Mouse (Mus musculus): ENCODE data around the gene Grm4. TPM values are rescaled to one million over a fixed set of nuclear protein-coding genes. Genes with fewer than 3 reads are reported as not detected.

The Grm4 gene
- polyA plus RNA-seq, 1 experiment from 2014 or later = 0.22 TPM

DNA sequence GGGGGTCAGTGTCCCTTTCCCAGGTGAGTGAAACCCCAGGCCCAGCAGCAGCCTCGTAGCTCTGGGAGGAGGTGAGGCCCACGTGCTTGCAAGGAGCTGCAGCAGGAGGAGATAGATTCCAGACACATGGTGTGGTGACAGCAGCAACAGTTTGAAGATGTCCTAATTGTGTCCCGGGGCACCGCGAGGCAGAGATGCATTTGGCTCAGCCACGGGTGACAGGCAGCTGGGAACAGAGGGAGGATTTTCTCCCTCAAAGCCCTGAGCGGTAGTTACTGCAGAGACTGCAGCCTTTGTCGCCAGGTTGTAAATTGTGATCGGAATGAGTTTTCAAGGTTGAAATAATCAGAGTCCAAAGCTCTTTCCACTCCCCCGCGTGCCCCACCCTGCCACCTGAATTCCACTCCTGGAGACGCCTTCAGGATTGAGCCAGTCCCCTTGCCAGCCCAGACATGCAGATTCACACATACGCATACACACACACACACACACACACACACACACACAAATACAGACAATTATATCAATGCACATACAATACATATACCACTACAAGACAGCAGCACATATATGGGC lies 78.6 kb downstream of the Grm4 start:
- ATAC-seq (replicated peaks; ENCODE audit: low FRiP score, low TSS enrichment, low read depth) (no peak), DNase-seq (ENCODE audit: low spot score) (no peak)
- Histone ChIP-seq H3K9ac (ENCODE audit: low read length) (no peak overlapping the region), H3K36me3 (ENCODE audit: control insufficient read depth, insufficient read depth, low read length) (no peaks in the 10 kb centered on the region), H3K4me1 (replicated peaks; ENCODE audit: control insufficient read depth, insufficient read depth, low read length) (peaks cover 2% of the 10 kb centered on the region; the same call in 1 of the 2 replicates), H3K27me3 (replicated peaks; ENCODE audit: control insufficient read depth, insufficient read depth, low read length) (no peaks in the 10 kb centered on the region), H3K27ac (ENCODE audit: low read depth) (peak overlapping the region; percentile 52), H3K4me2 (ENCODE audit: low read length) (no peak overlapping the region), H3K4me3 (ENCODE audit: low read depth, low read length) (no peak overlapping the region), H3K9me3 (ENCODE audit: control insufficient read depth, low read length) (no peaks in the 10 kb centered on the region)
- 27% methylated on average over 13 of the region's 13 CpGs for WGBS

DNA sequence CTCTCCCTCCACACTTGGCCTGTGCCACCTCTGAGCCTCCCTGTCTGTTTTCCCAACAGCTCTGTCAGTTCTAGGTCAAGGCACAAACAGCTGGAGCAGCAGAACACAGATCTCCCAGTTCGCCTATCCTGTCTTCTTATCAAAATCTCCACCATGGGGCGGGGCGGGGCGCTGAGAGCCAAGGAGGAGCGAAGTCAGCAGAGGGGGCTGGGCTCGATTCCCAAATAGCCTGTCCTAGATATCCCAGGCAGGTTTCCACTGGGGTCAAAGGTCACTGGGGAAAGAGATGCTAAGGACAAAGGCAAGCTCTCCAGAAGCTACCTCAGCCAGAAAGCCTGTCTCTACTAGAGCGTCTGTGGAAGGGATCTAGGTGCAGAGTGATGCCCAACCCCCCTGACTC lies 79.4 kb downstream of the Grm4 start:
- no peak overlapping the region for H3K9ac ChIP-seq (ENCODE audit: low read length)
- H3K27ac ChIP-seq (ENCODE audit: low read depth) = 0 out of 2 replicates have a peak overlapping the region, but pooled peaks have one; percentile 52
- no peaks in the 10 kb centered on the region for H3K36me3 ChIP-seq (ENCODE audit: control insufficient read depth, insufficient read depth, low read length)
- DNase-seq (ENCODE audit: low spot score) (no peak), ATAC-seq (replicated peaks; ENCODE audit: low FRiP score, low TSS enrichment, low read depth) (peak; percentile 40; the same call in 1 of the 2 replicates)
- H3K4me3 ChIP-seq (ENCODE audit: low read depth, low read length) = no peak overlapping the region
- H3K4me2 ChIP-seq (ENCODE audit: low read length) = no peak overlapping the region
- no peaks in the 10 kb centered on the region for H3K9me3 ChIP-seq (ENCODE audit: control insufficient read depth, low read length)
- H3K27me3 ChIP-seq (replicated peaks; ENCODE audit: control insufficient read depth, insufficient read depth, low read length) = no peaks in the 10 kb centered on the region
- peaks cover 2% of the 10 kb centered on the region; the same call in 1 of the 2 replicates for H3K4me1 ChIP-seq (replicated peaks; ENCODE audit: control insufficient read depth, insufficient read depth, low read length)
- 61% methylated on average over 7 of the region's 7 CpGs for WGBS

DNA sequence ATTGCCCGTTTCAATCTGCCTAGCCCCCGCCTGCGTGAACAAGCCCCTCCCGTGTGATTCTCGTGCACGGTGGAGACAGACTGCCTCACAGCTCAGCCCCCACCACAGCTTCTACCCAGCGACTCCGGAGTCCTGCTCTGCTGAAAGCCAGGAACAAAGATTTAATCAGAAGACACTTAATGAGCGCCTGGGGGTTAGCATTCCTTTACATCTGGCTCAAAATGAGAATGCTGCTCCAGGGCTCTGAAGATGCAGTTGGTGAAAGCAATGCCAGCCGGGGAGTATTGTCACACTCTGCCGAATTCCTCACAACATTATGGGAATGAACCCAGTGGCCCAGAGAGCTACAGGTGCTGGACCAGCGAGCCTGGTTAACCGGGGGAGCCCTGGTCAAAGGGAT lies 85.4 kb downstream of the Grm4 start:
- WGBS = 55% methylated on average over 13 of the region's 13 CpGs
- no peak for DNase-seq (ENCODE audit: low spot score)
- no peak overlapping the region for H3K27ac ChIP-seq (ENCODE audit: low read depth)

DNA sequence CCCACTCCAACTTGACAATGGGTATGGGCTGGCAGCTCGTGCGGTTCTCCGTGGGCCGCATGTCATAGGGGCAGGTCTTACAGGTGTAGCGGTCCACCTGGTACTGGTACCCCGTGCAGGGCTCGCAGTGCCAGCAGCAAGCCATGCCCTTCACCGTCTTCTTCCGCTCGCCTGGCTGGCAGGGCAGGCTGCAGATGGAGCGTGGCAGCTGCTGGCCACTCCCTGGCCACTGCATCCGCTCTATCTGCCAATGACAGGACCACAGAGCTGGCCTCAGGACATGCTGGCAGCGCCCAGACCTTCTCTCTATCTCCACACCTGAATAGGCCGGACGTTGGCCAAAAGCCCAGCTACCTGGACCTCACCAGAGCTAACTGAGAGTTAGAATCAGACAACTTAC lies 86.0 kb downstream of the Grm4 start:
- Histone ChIP-seq H3K4me3 (ENCODE audit: low read depth, low read length) (no peak overlapping the region), H3K27ac (ENCODE audit: low read depth) (no peak overlapping the region), H3K27me3 (replicated peaks; ENCODE audit: control insufficient read depth, insufficient read depth, low read length) (no peaks in the 10 kb centered on the region), H3K4me2 (ENCODE audit: low read length) (no peak overlapping the region), H3K9ac (ENCODE audit: low read length) (no peak overlapping the region), H3K36me3 (ENCODE audit: control insufficient read depth, insufficient read depth, low read length) (no peaks in the 10 kb centered on the region), H3K4me1 (replicated peaks; ENCODE audit: control insufficient read depth, insufficient read depth, low read length) (no peaks in the 10 kb centered on the region), H3K9me3 (ENCODE audit: control insufficient read depth, low read length) (no peaks in the 10 kb centered on the region)
- ATAC-seq (replicated peaks; ENCODE audit: low FRiP score, low TSS enrichment, low read depth) = no peak
- 95% methylated on average over 15 of the region's 15 CpGs for WGBS
- no peak for DNase-seq (ENCODE audit: low spot score)

More for the DNA sequence above, 85.4 kb downstream of the Grm4 start:
- H3K9me3 ChIP-seq (ENCODE audit: control insufficient read depth, low read length) = no peaks in the 10 kb centered on the region
- H3K4me1 ChIP-seq (replicated peaks; ENCODE audit: control insufficient read depth, insufficient read depth, low read length) = no peaks in the 10 kb centered on the region
- H3K4me3 ChIP-seq (ENCODE audit: low read depth, low read length) = no peak overlapping the region
- ATAC-seq (replicated peaks; ENCODE audit: low FRiP score, low TSS enrichment, low read depth) = no peak
- H3K36me3 ChIP-seq (ENCODE audit: control insufficient read depth, insufficient read depth, low read length) = no peaks in the 10 kb centered on the region
- no peak overlapping the region for H3K9ac ChIP-seq (ENCODE audit: low read length)
- no peaks in the 10 kb centered on the region for H3K27me3 ChIP-seq (replicated peaks; ENCODE audit: control insufficient read depth, insufficient read depth, low read length)
- H3K4me2 ChIP-seq (ENCODE audit: low read length) = no peak overlapping the region

DNA sequence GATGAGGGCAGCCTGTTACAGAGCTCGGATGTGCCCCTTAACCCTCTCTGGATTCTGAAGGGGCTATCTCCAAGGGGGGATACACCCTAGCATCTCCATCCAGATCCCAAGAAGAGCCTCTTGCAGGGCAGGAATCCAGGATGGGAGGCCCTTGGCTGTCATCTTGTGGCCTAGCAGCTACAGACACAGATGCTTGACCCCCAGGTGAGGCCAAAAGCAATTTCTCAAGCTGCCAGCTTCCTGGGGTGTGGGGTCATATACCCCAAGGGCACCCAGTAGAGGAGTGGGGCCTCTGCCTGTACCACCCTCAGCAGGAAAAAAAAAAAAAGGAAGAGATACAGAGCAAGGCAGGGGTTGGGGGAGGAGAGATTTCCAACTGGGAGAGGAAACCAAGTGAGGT lies 87.1 kb downstream of the Grm4 start:
- no peaks in the 10 kb centered on the region for H3K36me3 ChIP-seq (ENCODE audit: control insufficient read depth, insufficient read depth, low read length)
- H3K27me3 ChIP-seq (replicated peaks; ENCODE audit: control insufficient read depth, insufficient read depth, low read length) = no peaks in the 10 kb centered on the region
- DNase-seq (ENCODE audit: low spot score) (no peak), ATAC-seq (replicated peaks; ENCODE audit: low FRiP score, low TSS enrichment, low read depth) (no peak)
- H3K27ac ChIP-seq (ENCODE audit: low read depth) = no peak overlapping the region
- H3K4me2 ChIP-seq (ENCODE audit: low read length) = no peak overlapping the region
- 90% methylated on average over 1 of the region's 1 CpGs for WGBS
- no peak overlapping the region for H3K4me3 ChIP-seq (ENCODE audit: low read depth, low read length)
- peaks cover under 1% of the 10 kb centered on the region; the same call in 1 of the 2 replicates for H3K9me3 ChIP-seq (ENCODE audit: control insufficient read depth, low read length)
- no peaks in the 10 kb centered on the region for H3K4me1 ChIP-seq (replicated peaks; ENCODE audit: control insufficient read depth, insufficient read depth, low read length)
- no peak overlapping the region for H3K9ac ChIP-seq (ENCODE audit: low read length)

DNA sequence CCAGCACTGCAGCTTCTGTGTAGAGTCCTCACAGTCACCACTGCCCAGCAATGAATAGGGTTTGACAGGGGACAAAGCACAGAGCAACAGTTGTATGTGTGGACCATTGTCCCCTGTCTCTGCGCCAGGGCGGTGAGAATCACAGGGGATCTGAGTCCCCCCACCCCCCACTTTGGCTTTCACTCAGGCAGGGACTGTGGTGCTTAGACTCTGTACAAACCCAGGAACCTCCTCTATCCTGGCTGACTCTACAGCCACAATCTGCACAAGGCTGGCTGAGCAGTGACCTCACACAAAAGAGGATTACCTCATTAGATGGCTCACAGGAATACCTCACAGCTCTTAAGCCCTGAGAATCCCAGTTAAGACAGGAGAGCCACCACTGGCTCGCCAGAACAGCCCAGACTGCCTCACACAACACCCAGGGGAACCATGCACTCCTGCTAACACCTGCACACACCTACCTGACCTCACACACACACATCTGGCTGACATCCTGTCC lies 88.0 kb downstream of the Grm4 start:
- 64% methylated on average over 3 of the region's 3 CpGs for WGBS
- H3K27me3 ChIP-seq (replicated peaks; ENCODE audit: control insufficient read depth, insufficient read depth, low read length) = no peaks in the 10 kb centered on the region
- no peak overlapping the region for H3K4me3 ChIP-seq (ENCODE audit: low read depth, low read length)
- H3K9ac ChIP-seq (ENCODE audit: low read length) = no peak overlapping the region
- no peaks in the 10 kb centered on the region for H3K36me3 ChIP-seq (ENCODE audit: control insufficient read depth, insufficient read depth, low read length)
- H3K4me1 ChIP-seq (replicated peaks; ENCODE audit: control insufficient read depth, insufficient read depth, low read length) = no peaks in the 10 kb centered on the region
- DNase-seq (ENCODE audit: low spot score) (no peak), ATAC-seq (replicated peaks; ENCODE audit: low FRiP score, low TSS enrichment, low read depth) (no peak)
- H3K27ac ChIP-seq (ENCODE audit: low read depth) = no peak overlapping the region
- no peak overlapping the region for H3K4me2 ChIP-seq (ENCODE audit: low read length)
- peaks cover 9% of the 10 kb centered on the region for H3K9me3 ChIP-seq (ENCODE audit: control insufficient read depth, low read length)

DNA sequence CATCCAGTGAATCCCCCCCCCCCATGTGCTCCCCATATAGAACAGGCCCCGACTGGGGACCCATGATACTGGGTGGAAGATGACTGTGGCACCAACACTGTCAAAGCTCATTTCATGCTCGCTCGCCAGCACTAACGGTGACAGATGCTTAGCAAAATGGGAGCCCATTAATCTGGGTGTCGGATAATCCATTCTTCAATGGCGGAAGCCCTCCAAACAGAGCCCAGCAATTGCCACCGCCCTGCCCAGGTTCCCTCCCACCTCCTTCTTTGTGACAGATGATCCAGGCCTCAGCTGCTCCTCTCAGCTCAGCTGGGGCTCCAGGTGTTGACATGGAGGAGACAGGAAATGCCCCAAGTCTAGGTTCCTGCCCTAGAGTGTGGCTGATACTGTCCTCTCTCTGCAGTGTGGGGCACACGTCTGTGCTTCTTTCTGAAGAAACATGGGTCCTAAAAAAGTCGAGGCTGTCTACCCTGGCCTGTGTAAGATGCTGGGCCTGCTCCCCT lies 89.0 kb downstream of the Grm4 start:
- no peaks in the 10 kb centered on the region for H3K36me3 ChIP-seq (ENCODE audit: control insufficient read depth, insufficient read depth, low read length)
- no peaks in the 10 kb centered on the region for H3K27me3 ChIP-seq (replicated peaks; ENCODE audit: control insufficient read depth, insufficient read depth, low read length)
- H3K4me2 ChIP-seq (ENCODE audit: low read length) = no peak overlapping the region
- peaks cover 12% of the 10 kb centered on the region for H3K9me3 ChIP-seq (ENCODE audit: control insufficient read depth, low read length)
- no peaks in the 10 kb centered on the region for H3K4me1 ChIP-seq (replicated peaks; ENCODE audit: control insufficient read depth, insufficient read depth, low read length)
- H3K9ac ChIP-seq (ENCODE audit: low read length) = no peak overlapping the region
- DNase-seq (ENCODE audit: low spot score) (no peak), ATAC-seq (replicated peaks; ENCODE audit: low FRiP score, low TSS enrichment, low read depth) (no peak)
- no peak overlapping the region for H3K4me3 ChIP-seq (ENCODE audit: low read depth, low read length)
- H3K27ac ChIP-seq (ENCODE audit: low read depth) = no peak overlapping the region
- WGBS = 61% methylated on average over 9 of the region's 9 CpGs

DNA sequence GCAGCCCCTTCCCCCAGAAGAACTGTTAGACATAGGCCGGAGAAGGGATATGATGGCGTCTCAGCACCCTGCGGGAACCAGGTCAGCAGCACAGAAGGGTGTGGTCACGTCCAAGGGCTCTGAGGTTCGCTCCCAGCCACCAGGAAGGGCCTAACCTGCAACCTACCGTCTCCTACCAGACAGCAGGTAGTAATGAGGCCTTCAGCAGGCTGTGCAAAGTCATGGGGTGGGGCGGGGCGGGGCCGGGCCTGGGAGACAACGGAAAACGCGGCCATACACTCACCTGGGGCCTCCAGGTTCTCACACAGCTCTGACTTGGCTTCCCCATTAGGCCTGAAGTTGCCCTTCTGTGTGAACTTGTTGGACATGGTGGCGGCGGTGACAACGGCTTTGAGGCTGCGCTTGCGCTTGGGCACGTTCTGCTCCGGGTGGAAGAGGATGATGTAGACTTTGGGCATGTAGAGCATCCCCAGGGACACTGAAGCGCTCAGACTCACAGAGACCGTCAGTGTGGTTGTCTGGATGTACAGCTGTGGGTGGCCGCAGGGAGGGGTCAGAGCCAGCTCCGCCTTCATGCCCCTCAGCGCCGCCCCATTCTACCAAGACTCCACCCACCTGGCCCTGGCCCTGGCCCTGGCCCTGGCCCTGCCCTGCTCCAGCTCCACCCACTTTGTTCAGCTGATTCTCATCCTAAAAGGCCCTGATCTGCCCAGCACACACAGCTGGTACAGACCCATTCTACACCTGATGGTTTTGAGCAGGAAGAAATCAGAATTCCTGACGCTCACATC lies 90.0 kb downstream of the Grm4 start:
- no peak overlapping the region for H3K9ac ChIP-seq (ENCODE audit: low read length)
- WGBS = 80% methylated on average over 26 of the region's 26 CpGs
- H3K36me3 ChIP-seq (ENCODE audit: control insufficient read depth, insufficient read depth, low read length) = no peaks in the 10 kb centered on the region

More for the DNA sequence above, 90.0 kb downstream of the Grm4 start:
- H3K4me2 ChIP-seq (ENCODE audit: low read length) = no peak overlapping the region
- H3K27ac ChIP-seq (ENCODE audit: low read depth) = no peak overlapping the region
- peaks cover 12% of the 10 kb centered on the region for H3K9me3 ChIP-seq (ENCODE audit: control insufficient read depth, low read length)
- H3K4me1 ChIP-seq (replicated peaks; ENCODE audit: control insufficient read depth, insufficient read depth, low read length) = no peaks in the 10 kb centered on the region
- ATAC-seq (replicated peaks; ENCODE audit: low FRiP score, low TSS enrichment, low read depth) (peak; percentile 51; the same call in 1 of the 2 replicates), DNase-seq (ENCODE audit: low spot score) (no peak)
- no peaks in the 10 kb centered on the region for H3K27me3 ChIP-seq (replicated peaks; ENCODE audit: control insufficient read depth, insufficient read depth, low read length)
- no peak overlapping the region for H3K4me3 ChIP-seq (ENCODE audit: low read depth, low read length)

All from intestine, embryonic 14.5 days (tissue).